Mouse (Mus musculus): ENCODE measurements around the gene Snapc2. TPM values are rescaled to one million over a fixed set of nuclear protein-coding genes. Genes with fewer than 3 reads are reported as not detected.

The Snapc2 gene
- total and polyA plus RNA-seq, 2 experiments from 2014 or later: 56.8 to 65.5 TPM

DNA sequence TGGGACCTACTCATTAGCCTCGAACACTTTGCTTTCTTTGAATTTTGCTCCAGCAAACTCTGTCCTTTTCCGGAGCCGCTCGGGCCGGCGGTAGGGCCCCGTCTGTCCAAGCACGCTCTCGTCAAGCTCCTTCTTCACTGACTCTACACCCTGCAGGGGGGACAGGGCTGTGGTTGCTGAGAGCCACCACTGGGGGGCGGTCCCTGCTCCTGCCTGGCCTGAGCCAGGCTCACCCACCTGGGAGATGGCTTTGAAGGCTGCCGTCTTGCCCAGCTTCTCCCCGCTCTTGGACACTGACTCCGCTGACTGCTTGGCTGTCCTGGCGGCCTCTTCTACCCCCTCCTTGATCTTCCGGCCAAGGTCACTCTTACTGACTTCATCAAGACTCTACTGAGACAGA is 14.7 kb downstream of the Snapc2 start:
- H3K4me3 ChIP-seq (ENCODE audit: low read depth, low read length): no peak overlapping the region
- no peaks in the 10 kb centered on the region for H3K4me1 ChIP-seq (ENCODE audit: insufficient read depth)
- peak; percentile 55 for TF ChIP-seq CTCF (IDR thresholded peaks at IDR 0.05; ENCODE audit: low read depth)
- 73% methylated on average over 15 of the region's 15 CpGs for WGBS
- no peak overlapping the region for H3K9ac ChIP-seq
- ATAC-seq: peak; percentile 71
- no peak for DNase-seq
- H3K9me3 ChIP-seq (ENCODE audit: low read length): no peaks in the 10 kb centered on the region
- H3K36me3 ChIP-seq (ENCODE audit: insufficient read depth): peaks cover 72% of the 10 kb centered on the region
- H3K4me2 ChIP-seq (ENCODE audit: low read depth): no peak overlapping the region
- H3K27ac ChIP-seq (ENCODE audit: low read depth, low read length): no peak overlapping the region
- H3K27me3 ChIP-seq (ENCODE audit: insufficient read depth, low read length): no peaks in the 10 kb centered on the region

GRCm38 (mm10) chr8:4269609-4270008 is 16.7 kb downstream of the Snapc2 start:
- DNase-seq (no peak), ATAC-seq (no peak)
- H3K4me3 ChIP-seq (ENCODE audit: low read depth, low read length): no peak overlapping the region
- H3K9me3 ChIP-seq (ENCODE audit: low read length): no peaks in the 10 kb centered on the region
- H3K27ac ChIP-seq (ENCODE audit: low read depth, low read length): no peak overlapping the region
- no peak overlapping the region for H3K4me2 ChIP-seq (ENCODE audit: low read depth)
- peaks cover 72% of the 10 kb centered on the region for H3K36me3 ChIP-seq (ENCODE audit: insufficient read depth)
- no peak for TF ChIP-seq CTCF (IDR thresholded peaks at IDR 0.05; ENCODE audit: low read depth)
- no peaks in the 10 kb centered on the region for H3K4me1 ChIP-seq (ENCODE audit: insufficient read depth)
- WGBS: 94% methylated on average over 6 of the region's 6 CpGs
- no peaks in the 10 kb centered on the region for H3K27me3 ChIP-seq (ENCODE audit: insufficient read depth, low read length)
- no peak overlapping the region for H3K9ac ChIP-seq

DNA sequence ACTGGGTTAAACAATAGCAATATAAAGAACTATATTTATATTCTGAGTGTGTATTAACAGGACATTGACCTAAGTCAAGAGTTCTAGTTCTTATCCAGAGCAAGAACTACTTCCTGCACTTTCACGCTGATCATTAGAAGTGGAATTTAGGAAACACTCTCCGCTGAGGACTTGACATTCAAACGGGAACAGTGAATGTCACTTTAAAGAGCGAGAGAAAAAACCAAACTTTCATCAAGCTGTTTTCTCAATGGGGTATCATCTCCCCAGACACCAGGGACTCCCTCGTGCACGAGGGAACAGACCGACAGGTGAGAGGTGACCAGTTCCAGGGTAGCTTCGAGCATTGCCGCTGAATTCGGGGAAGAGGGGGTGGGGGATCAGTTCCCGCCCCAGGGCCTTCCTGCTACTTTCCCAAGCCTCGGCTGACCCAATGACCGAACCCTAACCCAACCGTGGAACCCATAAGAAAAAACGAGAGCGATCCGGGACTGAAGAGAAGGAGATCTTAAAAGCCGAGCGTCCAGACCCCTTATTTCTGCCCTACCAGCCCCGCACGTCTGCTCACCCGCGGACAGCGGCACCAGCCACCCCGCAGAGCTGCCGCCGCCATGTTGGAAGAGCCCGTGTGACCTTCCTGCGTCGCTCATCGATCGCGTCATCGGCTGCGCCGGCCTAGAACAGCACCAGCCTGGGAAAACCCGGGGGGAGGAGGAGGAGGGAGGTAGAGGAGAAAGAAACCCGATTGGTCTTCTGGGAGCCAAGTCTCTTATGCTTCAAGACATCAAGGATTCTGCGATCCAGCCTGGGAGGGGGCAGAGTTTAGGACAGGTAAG is 22.6 kb downstream of the Snapc2 start, which contains the start of gene Timm44:
TSS of gene Timm44 (minus strand) at position 639 of the 836 bp plus-strand sequence.
- H3K4me1 ChIP-seq (ENCODE audit: insufficient read depth): peaks cover 7% of the 10 kb centered on the region; the same call in 1 of the 2 replicates
- DNase-seq (peak; percentile 98), ATAC-seq (peak; percentile 99)
- WGBS: 1% methylated on average over 39 of the region's 39 CpGs
- peak within 1 kb of the TSS; percentile 77 for H3K4me3 ChIP-seq (ENCODE audit: low read depth, low read length)
- H3K9ac ChIP-seq: peak within 1 kb of the TSS; percentile 77
- no peaks in the 10 kb centered on the region for H3K27me3 ChIP-seq (ENCODE audit: insufficient read depth, low read length)
- peak within 1 kb of the TSS; percentile 80 for H3K27ac ChIP-seq (ENCODE audit: low read depth, low read length)
- TF ChIP-seq CTCF (IDR thresholded peaks at IDR 0.05; ENCODE audit: low read depth): no peak
- peaks cover 17% of the 10 kb centered on the region; the same call in 1 of the 2 replicates for H3K36me3 ChIP-seq (ENCODE audit: insufficient read depth)
- H3K4me2 ChIP-seq (ENCODE audit: low read depth): peak within 1 kb of the TSS; percentile 74
- no peaks in the 10 kb centered on the region for H3K9me3 ChIP-seq (ENCODE audit: low read length)

- Histone ChIP-seq H3K27me3 (ENCODE audit: insufficient read depth, low read length) (no peaks in the 10 kb centered on the region), H3K4me2 (ENCODE audit: low read depth) (peak overlapping the region; percentile 74), H3K4me1 (ENCODE audit: insufficient read depth) (peaks cover 7% of the 10 kb centered on the region; the same call in 1 of the 2 replicates), H3K36me3 (ENCODE audit: insufficient read depth) (peaks cover 17% of the 10 kb centered on the region; the same call in 1 of the 2 replicates), H3K9me3 (ENCODE audit: low read length) (no peaks in the 10 kb centered on the region), H3K27ac (ENCODE audit: low read depth, low read length) (peak overlapping the region; percentile 80), H3K4me3 (ENCODE audit: low read depth, low read length) (peak overlapping the region; percentile 77), H3K9ac (peak overlapping the region; percentile 77)
- no peak for DNase-seq
- 23% methylated on average over 9 of the region's 9 CpGs for WGBS
- peak; percentile 61 for ATAC-seq
- no peak for TF ChIP-seq CTCF (IDR thresholded peaks at IDR 0.05; ENCODE audit: low read depth)
These were observed 23.2 kb downstream of the Snapc2 start for GRCm38 (mm10) chr8:4276111-4276465.

GRCm38 (mm10) chr8:4292738-4293137 is 39.9 kb downstream of the Snapc2 start:
- peak; percentile 26; the same call in 1 of the 2 replicates for ATAC-seq
- no peaks in the 10 kb centered on the region for H3K9me3 ChIP-seq (ENCODE audit: low read length)
- no peak overlapping the region for H3K27ac ChIP-seq (ENCODE audit: low read depth, low read length)
- WGBS: 89% methylated on average over 5 of the region's 5 CpGs
- DNase-seq: no peak
- H3K27me3 ChIP-seq (ENCODE audit: insufficient read depth, low read length): no peaks in the 10 kb centered on the region
- no peak overlapping the region for H3K4me3 ChIP-seq (ENCODE audit: low read depth, low read length)
- H3K9ac ChIP-seq: no peak overlapping the region
- no peaks in the 10 kb centered on the region for H3K4me1 ChIP-seq (ENCODE audit: insufficient read depth)
- no peak overlapping the region for H3K4me2 ChIP-seq (ENCODE audit: low read depth)
- H3K36me3 ChIP-seq (ENCODE audit: insufficient read depth): peaks cover 66% of the 10 kb centered on the region
- TF ChIP-seq CTCF (IDR thresholded peaks at IDR 0.05; ENCODE audit: low read depth): peak; percentile 39

DNA sequence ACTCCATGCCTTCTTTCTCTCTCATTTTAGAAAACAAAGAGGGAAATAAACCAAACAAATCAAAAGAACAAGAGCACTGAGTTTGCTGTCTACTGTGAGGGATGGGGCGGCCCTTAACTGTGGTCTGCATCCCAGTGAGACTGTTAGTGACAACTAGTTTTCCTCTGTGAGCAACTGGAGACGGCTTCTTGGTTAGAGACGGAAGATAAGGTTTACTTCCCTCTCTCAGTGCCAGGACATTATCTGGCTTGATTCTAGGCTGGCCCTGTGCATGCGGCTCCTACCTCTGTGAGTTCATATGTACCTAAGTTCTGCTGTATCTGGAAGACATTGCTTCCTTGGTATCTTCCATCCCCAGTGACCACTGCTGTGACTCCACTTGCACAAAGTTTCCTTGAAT is 44.9 kb downstream of the Snapc2 start:
- WGBS: 86% methylated on average over 4 of the region's 4 CpGs
- no peak for TF ChIP-seq CTCF (IDR thresholded peaks at IDR 0.05; ENCODE audit: low read depth)
- Histone ChIP-seq H3K9ac (no peak overlapping the region), H3K27me3 (ENCODE audit: insufficient read depth, low read length) (no peaks in the 10 kb centered on the region), H3K4me1 (ENCODE audit: insufficient read depth) (no peaks in the 10 kb centered on the region), H3K4me2 (ENCODE audit: low read depth) (no peak overlapping the region), H3K4me3 (ENCODE audit: low read depth, low read length) (no peak overlapping the region), H3K9me3 (ENCODE audit: low read length) (no peaks in the 10 kb centered on the region), H3K36me3 (ENCODE audit: insufficient read depth) (peaks cover 72% of the 10 kb centered on the region), H3K27ac (ENCODE audit: low read depth, low read length) (no peak overlapping the region)
- ATAC-seq: no peak
- no peak for DNase-seq

GRCm38 (mm10) chr8:4304124-4304547 is 51.3 kb downstream of the Snapc2 start:
- no peak overlapping the region for H3K4me2 ChIP-seq (ENCODE audit: low read depth)
- no peaks in the 10 kb centered on the region for H3K4me1 ChIP-seq (ENCODE audit: insufficient read depth)
- WGBS: 84% methylated on average over 3 of the region's 3 CpGs
- H3K4me3 ChIP-seq (ENCODE audit: low read depth, low read length): no peak overlapping the region
- no peak overlapping the region for H3K27ac ChIP-seq (ENCODE audit: low read depth, low read length)
- no peak overlapping the region for H3K9ac ChIP-seq
- DNase-seq (no peak), ATAC-seq (no peak)
- no peaks in the 10 kb centered on the region for H3K27me3 ChIP-seq (ENCODE audit: insufficient read depth, low read length)
- TF ChIP-seq CTCF (IDR thresholded peaks at IDR 0.05; ENCODE audit: low read depth): no peak
- H3K36me3 ChIP-seq (ENCODE audit: insufficient read depth): peaks cover 67% of the 10 kb centered on the region
- H3K9me3 ChIP-seq (ENCODE audit: low read length): no peaks in the 10 kb centered on the region

Other genes starting within 250 kb of the Snapc2 start
- gene Cd209f, start 147.2 kb upstream of the Snapc2 start, total RNA-seq (2014; rRNA removed): 0.62 TPM in 1 of 2 replicates, not detected in the other
- gene Cd209f, start 147.2 kb upstream of the Snapc2 start, polyA plus RNA-seq (2015; fragmentation: Nextera tagmentation; extraction: Ambion mirVana): 0.62 and 0.78 TPM in 2 replicates
- 0.76 TPM in 1 of 2 replicates, not detected in the other for gene Cd209g, start 119.0 kb upstream of the Snapc2 start, total RNA-seq (2014; rRNA removed)
- not detected in 2 replicates for gene Cd209g, start 119.0 kb upstream of the Snapc2 start, polyA plus RNA-seq (2015; fragmentation: Nextera tagmentation; extraction: Ambion mirVana)
- gene Evi5l, start 86.5 kb upstream of the Snapc2 start, total RNA-seq (2014; rRNA removed): 156 and 159 TPM in 2 replicates
- 82.5 and 90.3 TPM in 2 replicates for gene Evi5l, start 86.5 kb upstream of the Snapc2 start, polyA plus RNA-seq (2015; fragmentation: Nextera tagmentation; extraction: Ambion mirVana)
- gene Prr36, start 35.6 kb upstream of the Snapc2 start, total RNA-seq (2014; rRNA removed): 12.7 and 14.8 TPM in 2 replicates
- gene Prr36, start 35.6 kb upstream of the Snapc2 start, polyA plus RNA-seq (2015; fragmentation: Nextera tagmentation; extraction: Ambion mirVana): 28.8 and 37.2 TPM in 2 replicates
- gene Lrrc8e, start 26.3 kb upstream of the Snapc2 start, total RNA-seq (2014; rRNA removed): not detected in 2 replicates
- gene Lrrc8e, start 26.3 kb upstream of the Snapc2 start, polyA plus RNA-seq (2015; fragmentation: Nextera tagmentation; extraction: Ambion mirVana): 0.08 TPM in 1 of 2 replicates, not detected in the other
- 26.3 and 45.8 TPM in 2 replicates for gene Map2k7, start 14.3 kb upstream of the Snapc2 start, total RNA-seq (2014; rRNA removed)
- 19.2 and 24.4 TPM in 2 replicates for gene Map2k7, start 14.3 kb upstream of the Snapc2 start, polyA plus RNA-seq (2015; fragmentation: Nextera tagmentation; extraction: Ambion mirVana)
- gene Gm49320, start 14.2 kb upstream of the Snapc2 start, total RNA-seq (2014; rRNA removed): 1.3 TPM in 1 of 2 replicates, not detected in the other
- gene Gm49320, start 14.2 kb upstream of the Snapc2 start, polyA plus RNA-seq (2015; fragmentation: Nextera tagmentation; extraction: Ambion mirVana): 0.10 and 0.67 TPM in 2 replicates
- gene Tgfbr3l, start 4.9 kb upstream of the Snapc2 start, total RNA-seq (2014; rRNA removed): 8.4 and 18.6 TPM in 2 replicates
- gene Tgfbr3l, start 4.9 kb upstream of the Snapc2 start, polyA plus RNA-seq (2015; fragmentation: Nextera tagmentation; extraction: Ambion mirVana): 1.1 and 1.3 TPM in 2 replicates
- gene Ctxn1, start 6.2 kb downstream of the Snapc2 start, total RNA-seq (2014; rRNA removed): 111 and 113 TPM in 2 replicates
- gene Ctxn1, start 6.2 kb downstream of the Snapc2 start, polyA plus RNA-seq (2015; fragmentation: Nextera tagmentation; extraction: Ambion mirVana): 452 and 513 TPM in 2 replicates
- gene Timm44, start 22.8 kb downstream of the Snapc2 start, total RNA-seq (2014; rRNA removed): 65.7 and 67.9 TPM in 2 replicates
- gene Timm44, start 22.8 kb downstream of the Snapc2 start, polyA plus RNA-seq (2015; fragmentation: Nextera tagmentation; extraction: Ambion mirVana): 33.7 and 35.1 TPM in 2 replicates
- 9.9 and 11.8 TPM in 2 replicates for gene Ccl25, start 72.1 kb downstream of the Snapc2 start, total RNA-seq (2014; rRNA removed)
- 18.4 and 19.2 TPM in 2 replicates for gene Ccl25, start 72.1 kb downstream of the Snapc2 start, polyA plus RNA-seq (2015; fragmentation: Nextera tagmentation; extraction: Ambion mirVana)
- 49.2 and 66.6 TPM in 2 replicates for gene Elavl1, start 72.3 kb downstream of the Snapc2 start, total RNA-seq (2014; rRNA removed)
- 46.7 and 60.7 TPM in 2 replicates for gene Elavl1, start 72.3 kb downstream of the Snapc2 start, polyA plus RNA-seq (2015; fragmentation: Nextera tagmentation; extraction: Ambion mirVana)
- 36.2 and 67.8 TPM in 2 replicates for gene Cers4, start 239.9 kb downstream of the Snapc2 start, total RNA-seq (2014; rRNA removed)
- 27.9 and 50.5 TPM in 2 replicates for gene Cers4, start 239.9 kb downstream of the Snapc2 start, polyA plus RNA-seq (2015; fragmentation: Nextera tagmentation; extraction: Ambion mirVana)